Mouse (Mus musculus) B cell, adult 62 days (primary cell): Measurements from ENCODE around the gene Olfr1051. TPM values are rescaled to one million over a fixed set of nuclear protein-coding genes. Genes with fewer than 3 reads are reported as not detected.

ENCODE experiments used
- total RNA-seq: library from RNA; stranded (reverse); gene quantifications from 4 replicates; pipeline ENCODE4 v1.2.4, GENCODE M21; 2023

Gene Olfr1051
- not detected in 4 replicates for total RNA-seq

DNA sequence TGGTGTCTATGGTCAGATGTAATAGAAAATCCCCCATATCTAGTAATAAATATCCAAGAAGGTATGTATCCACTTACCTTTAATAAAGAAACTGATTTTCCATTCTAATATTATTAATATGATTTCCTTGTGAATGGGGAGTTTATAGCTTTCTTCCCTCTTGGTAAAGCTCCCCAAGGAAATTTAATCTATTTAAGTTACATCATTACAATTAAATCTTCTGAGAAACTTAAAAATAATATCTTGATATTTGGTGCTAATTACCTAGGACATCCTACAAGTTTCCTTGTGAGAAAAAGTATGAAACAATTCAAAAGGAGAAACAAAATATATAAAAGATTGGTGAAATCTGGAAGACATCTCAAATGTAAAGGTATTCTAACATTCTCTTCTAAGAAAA is at the start of gene Olfr1051:
Gene Olfr1051, minus strand, starts transcription at position 101 of the 400 bp plus-strand sequence.

GRCm38 (mm10) chr2:86315184-86315583 is 36.3 kb upstream of the Olfr1051 start, which contains the start of gene Olfr1053:
Olfr1053 (minus strand) TSS chr2:86315284.

GRCm38 (mm10) chr2:86292155-86292554 is 13.3 kb upstream of the Olfr1051 start, which contains the start of gene Olfr1052:
Olfr1052 (plus strand) TSS chr2:86292455.

GRCm38 (mm10) chr2:86258228-86258627 is 20.7 kb downstream of the Olfr1051 start, which contains the start of gene Olfr1049:
Olfr1049 (minus strand) TSS chr2:86258328.

GRCm38 (mm10) chr2:86240189-86240588 is 38.7 kb downstream of the Olfr1051 start, which contains the start of gene Olfr1048:
Olfr1048 (minus strand) TSS chr2:86240289.

DNA sequence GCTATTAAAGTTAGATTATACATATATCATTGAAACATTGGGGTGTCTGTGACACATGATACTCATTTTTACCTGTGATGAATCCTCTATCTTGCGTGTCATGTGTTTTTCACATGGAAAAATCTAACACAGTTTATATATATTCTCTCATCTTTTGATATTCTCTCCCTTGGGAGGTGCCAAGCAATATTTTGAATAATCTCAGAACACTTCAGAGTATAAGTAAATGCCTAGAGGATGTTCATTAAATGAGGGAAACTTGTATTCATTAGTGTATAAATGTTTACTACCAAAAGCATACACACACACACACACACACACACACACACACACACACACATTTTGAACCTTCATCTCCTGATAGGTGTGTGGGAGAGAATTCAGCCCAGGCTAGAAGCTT is 47.6 kb downstream of the Olfr1051 start, which contains the start of gene Olfr1047:
Gene Olfr1047, minus strand, starts transcription at position 101 of the 400 bp plus-strand sequence.

Other genes starting within 250 kb of the Olfr1051 start
- gene Olfr1034, start 233.2 kb downstream of the Olfr1051 start, total RNA-seq, result not detected in 4 replicates
- gene Olfr1036, start 205.1 kb downstream of the Olfr1051 start, total RNA-seq, result not detected in 4 replicates
- gene Olfr1037, start 191.7 kb downstream of the Olfr1051 start, total RNA-seq, result not detected in 4 replicates
- not detected in 4 replicates for gene Olfr1039, start 143.2 kb downstream of the Olfr1051 start, total RNA-seq
- gene Olfr1040, start 132.4 kb downstream of the Olfr1051 start, total RNA-seq, result not detected in 4 replicates
- not detected in 4 replicates for gene Olfr1042, start 117.2 kb downstream of the Olfr1051 start, total RNA-seq
- gene Olfr1043, start 111.6 kb downstream of the Olfr1051 start, total RNA-seq, result not detected in 4 replicates
- gene Olfr1044, start 101.3 kb downstream of the Olfr1051 start, total RNA-seq, result not detected in 4 replicates
- gene Olfr52, start 93.4 kb downstream of the Olfr1051 start, total RNA-seq, result not detected in 4 replicates
- not detected in 4 replicates for gene Olfr1045, start 76.1 kb downstream of the Olfr1051 start, total RNA-seq
- gene Olfr1046, start 59.8 kb downstream of the Olfr1051 start, total RNA-seq, result not detected in 4 replicates
- gene Olfr1047, start 47.7 kb downstream of the Olfr1051 start, total RNA-seq, result not detected in 4 replicates
- gene Olfr1048, start 38.8 kb downstream of the Olfr1051 start, total RNA-seq, result not detected in 4 replicates
- not detected in 4 replicates for gene Olfr1049, start 20.8 kb downstream of the Olfr1051 start, total RNA-seq
- gene Olfr1052, start 13.4 kb upstream of the Olfr1051 start, total RNA-seq, result not detected in 4 replicates
- not detected in 4 replicates for gene Olfr1053, start 36.2 kb upstream of the Olfr1051 start, total RNA-seq
- not detected in 4 replicates for gene Olfr1054, start 56.3 kb upstream of the Olfr1051 start, total RNA-seq
- gene Olfr1055, start 71.2 kb upstream of the Olfr1051 start, total RNA-seq, result not detected in 4 replicates
- gene Olfr1056, start 83.4 kb upstream of the Olfr1051 start, total RNA-seq, result not detected in 4 replicates
- gene Olfr1057, start 99.3 kb upstream of the Olfr1051 start, total RNA-seq, result not detected in 4 replicates
- gene Olfr1058, start 109.5 kb upstream of the Olfr1051 start, total RNA-seq, result not detected in 4 replicates
- not detected in 4 replicates for gene Olfr1061, start 135.0 kb upstream of the Olfr1051 start, total RNA-seq
- not detected in 4 replicates for gene Olfr1062, start 147.7 kb upstream of the Olfr1051 start, total RNA-seq
- not detected in 4 replicates for gene Olfr1065, start 171.5 kb upstream of the Olfr1051 start, total RNA-seq
- gene Olfr1066, start 177.2 kb upstream of the Olfr1051 start, total RNA-seq, result not detected in 4 replicates
- gene Olfr228, start 208.3 kb upstream of the Olfr1051 start, total RNA-seq, result not detected in 4 replicates
- not detected in 4 replicates for gene Olfr1076, start 229.4 kb upstream of the Olfr1051 start, total RNA-seq